Mouse (Mus musculus): Measurements from ENCODE around the gene Lss. TPM values are rescaled to one million over a fixed set of nuclear protein-coding genes. Genes with fewer than 3 reads are reported as not detected.

Lss gene
- polyA plus RNA-seq, 1 experiment from 2014 or later = 8.0 TPM

DNA sequence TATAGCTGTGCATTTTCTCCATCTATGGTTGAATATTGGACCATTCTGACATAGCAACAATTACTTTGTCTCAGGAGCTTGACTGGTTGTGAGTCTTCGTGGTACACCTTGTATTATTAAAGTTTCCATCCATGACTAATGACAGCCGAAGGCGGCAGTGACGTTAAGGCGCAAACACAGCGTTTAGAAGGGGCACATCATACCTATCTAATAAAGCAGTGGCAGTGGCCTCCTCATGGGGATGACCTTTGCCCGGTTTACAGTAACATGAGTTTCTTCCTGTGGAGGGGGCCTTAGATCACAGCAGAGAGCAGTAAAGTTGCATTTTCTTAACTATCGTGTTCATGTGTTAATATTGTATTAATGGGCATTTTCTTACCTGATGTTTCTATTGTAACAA, 16.8 kb downstream of the Lss start:
- Histone ChIP-seq H3K4me1 (ENCODE audit: control insufficient read depth, insufficient read depth, low read length) (no peaks in the 10 kb centered on the region), H3K4me2 (ENCODE audit: low read depth, low read length) (no peak overlapping the region), H3K9ac (ENCODE audit: low read length) (no peak overlapping the region), H3K27me3 (ENCODE audit: control insufficient read depth, insufficient read depth, low read length) (no peaks in the 10 kb centered on the region), H3K36me3 (ENCODE audit: control insufficient read depth, insufficient read depth) (peaks cover 65% of the 10 kb centered on the region), H3K9me3 (replicated peaks; ENCODE audit: control insufficient read depth, low read length) (no peaks in the 10 kb centered on the region), H3K4me3 (ENCODE audit: low read length) (no peak overlapping the region), H3K27ac (ENCODE audit: low read length) (no peak overlapping the region)
- ATAC-seq (replicated peaks; ENCODE audit: extremely low read depth, insufficient read depth, low FRiP score) = no peak
- 91% methylated on average over 8 of the region's 8 CpGs for WGBS

DNA sequence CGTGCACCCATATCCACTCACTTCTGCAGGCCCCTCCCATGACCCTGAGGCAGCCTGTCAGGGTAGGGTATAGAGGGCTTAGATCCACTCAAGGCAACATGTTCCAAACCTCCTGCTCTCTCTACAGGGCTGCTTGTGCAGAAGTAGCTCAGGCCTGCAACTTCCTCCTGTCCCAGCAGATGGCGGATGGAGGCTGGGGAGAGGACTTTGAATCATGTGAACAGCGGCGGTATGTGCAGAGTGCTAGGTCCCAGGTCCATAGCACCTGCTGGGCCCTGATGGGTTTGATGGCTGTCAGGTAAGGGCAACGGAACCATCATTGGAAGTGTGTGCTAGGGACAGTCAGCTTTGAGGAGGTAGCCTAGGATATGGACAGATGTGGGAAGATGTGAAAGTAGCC, 19.1 kb downstream of the Lss start:
- H3K27me3 ChIP-seq (ENCODE audit: control insufficient read depth, insufficient read depth, low read length) = no peaks in the 10 kb centered on the region
- ATAC-seq (replicated peaks; ENCODE audit: extremely low read depth, insufficient read depth, low FRiP score) = no peak
- H3K4me3 ChIP-seq (ENCODE audit: low read length) = no peak overlapping the region
- H3K9me3 ChIP-seq (replicated peaks; ENCODE audit: control insufficient read depth, low read length) = no peaks in the 10 kb centered on the region
- peaks cover 57% of the 10 kb centered on the region for H3K36me3 ChIP-seq (ENCODE audit: control insufficient read depth, insufficient read depth)
- H3K4me2 ChIP-seq (ENCODE audit: low read depth, low read length) = no peak overlapping the region
- no peak overlapping the region for H3K9ac ChIP-seq (ENCODE audit: low read length)
- H3K4me1 ChIP-seq (ENCODE audit: control insufficient read depth, insufficient read depth, low read length) = no peaks in the 10 kb centered on the region
- WGBS = 91% methylated on average over 5 of the region's 5 CpGs
- no peak overlapping the region for H3K27ac ChIP-seq (ENCODE audit: low read length)

DNA sequence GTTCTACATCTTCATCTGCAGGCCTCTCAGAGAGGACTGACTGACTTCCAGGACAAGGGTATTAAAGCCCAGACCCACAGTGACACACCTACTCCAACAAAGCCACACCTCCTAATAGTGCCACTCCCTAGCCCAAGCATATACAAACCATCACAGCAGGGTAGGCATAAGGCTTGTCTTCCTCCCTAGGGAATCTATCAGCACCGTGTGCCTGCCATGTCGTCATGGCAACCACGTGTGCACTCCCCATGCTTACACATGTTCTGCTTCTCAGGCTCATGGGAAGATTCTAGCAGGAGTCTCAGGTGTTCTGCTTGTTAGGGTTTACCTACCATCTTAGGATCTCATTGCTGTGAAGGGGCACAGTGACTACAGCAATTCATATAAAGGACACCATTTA, 20.2 kb downstream of the Lss start:
- 77% methylated on average over 3 of the region's 3 CpGs for WGBS
- ATAC-seq (replicated peaks; ENCODE audit: extremely low read depth, insufficient read depth, low FRiP score) = no peak
- Histone ChIP-seq H3K9ac (ENCODE audit: low read length) (no peak overlapping the region), H3K27ac (ENCODE audit: low read length) (no peak overlapping the region), H3K36me3 (ENCODE audit: control insufficient read depth, insufficient read depth) (peaks cover 48% of the 10 kb centered on the region), H3K9me3 (replicated peaks; ENCODE audit: control insufficient read depth, low read length) (no peaks in the 10 kb centered on the region), H3K4me3 (ENCODE audit: low read length) (no peak overlapping the region), H3K4me2 (ENCODE audit: low read depth, low read length) (no peak overlapping the region), H3K27me3 (ENCODE audit: control insufficient read depth, insufficient read depth, low read length) (no peaks in the 10 kb centered on the region), H3K4me1 (ENCODE audit: control insufficient read depth, insufficient read depth, low read length) (no peaks in the 10 kb centered on the region)

DNA sequence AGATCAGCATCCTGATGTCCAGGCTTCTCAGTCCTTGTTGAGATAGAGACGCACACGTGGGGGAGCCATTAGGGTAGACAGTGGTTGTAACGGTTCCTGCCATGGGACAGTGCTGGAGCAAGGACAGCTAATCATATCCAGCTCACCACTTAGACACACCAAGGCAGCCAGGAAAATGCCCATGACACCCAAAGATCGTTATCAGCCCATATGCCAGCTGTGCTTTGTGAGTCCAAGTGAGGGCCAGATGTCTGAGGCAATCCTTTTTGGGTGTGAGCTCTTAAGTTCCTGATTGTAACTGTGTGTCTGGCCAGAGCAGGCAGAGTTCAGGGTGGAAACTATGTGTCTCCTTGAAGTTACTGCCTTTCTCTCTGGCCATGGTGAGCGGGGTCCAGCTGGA, 22.7 kb downstream of the Lss start:
- no peak overlapping the region for H3K4me3 ChIP-seq (ENCODE audit: low read length)
- no peak overlapping the region for H3K4me2 ChIP-seq (ENCODE audit: low read depth, low read length)
- H3K36me3 ChIP-seq (ENCODE audit: control insufficient read depth, insufficient read depth) = peaks cover 39% of the 10 kb centered on the region
- H3K27ac ChIP-seq (ENCODE audit: low read length) = no peak overlapping the region
- no peaks in the 10 kb centered on the region for H3K4me1 ChIP-seq (ENCODE audit: control insufficient read depth, insufficient read depth, low read length)
- no peaks in the 10 kb centered on the region for H3K27me3 ChIP-seq (ENCODE audit: control insufficient read depth, insufficient read depth, low read length)
- ATAC-seq (replicated peaks; ENCODE audit: extremely low read depth, insufficient read depth, low FRiP score) = no peak
- no peak overlapping the region for H3K9ac ChIP-seq (ENCODE audit: low read length)
- WGBS = 86% methylated on average over 5 of the region's 5 CpGs
- no peaks in the 10 kb centered on the region for H3K9me3 ChIP-seq (replicated peaks; ENCODE audit: control insufficient read depth, low read length)

- no peak within 1 kb of the TSS for H3K4me2 ChIP-seq (ENCODE audit: low read depth, low read length)
- no peaks in the 10 kb centered on the region for H3K9me3 ChIP-seq (replicated peaks; ENCODE audit: control insufficient read depth, low read length)
- no peak within 1 kb of the TSS for H3K27ac ChIP-seq (ENCODE audit: low read length)
- no peak within 1 kb of the TSS for H3K9ac ChIP-seq (ENCODE audit: low read length)
- no peaks in the 10 kb centered on the region for H3K4me1 ChIP-seq (ENCODE audit: control insufficient read depth, insufficient read depth, low read length)
- no peaks in the 10 kb centered on the region for H3K36me3 ChIP-seq (ENCODE audit: control insufficient read depth, insufficient read depth)
- H3K4me3 ChIP-seq (ENCODE audit: low read length) = no peak within 1 kb of the TSS
- 90% methylated on average over 10 of the region's 10 CpGs for WGBS
- H3K27me3 ChIP-seq (ENCODE audit: control insufficient read depth, insufficient read depth, low read length) = no peaks in the 10 kb centered on the region
- ATAC-seq (replicated peaks; ENCODE audit: extremely low read depth, insufficient read depth, low FRiP score) = no peak
Observed at GRCm38 (mm10) chr10:76561972-76562371, 30.6 kb downstream of the Lss start, which contains the start of gene Spatc1l. Gene Spatc1l (plus strand): TSS chr10:76562272.

- Histone ChIP-seq H3K4me2 (ENCODE audit: low read depth, low read length) (no peak overlapping the region), H3K27ac (ENCODE audit: low read length) (no peak overlapping the region), H3K36me3 (ENCODE audit: control insufficient read depth, insufficient read depth) (no peaks in the 10 kb centered on the region), H3K27me3 (ENCODE audit: control insufficient read depth, insufficient read depth, low read length) (no peaks in the 10 kb centered on the region), H3K9ac (ENCODE audit: low read length) (no peak overlapping the region), H3K4me1 (ENCODE audit: control insufficient read depth, insufficient read depth, low read length) (no peaks in the 10 kb centered on the region), H3K4me3 (ENCODE audit: low read length) (no peak overlapping the region), H3K9me3 (replicated peaks; ENCODE audit: control insufficient read depth, low read length) (0 out of 2 replicates have a peak, but pooled peaks cover 2% of the 10 kb centered on the region)
- 91% methylated on average over 22 of the region's 22 CpGs for WGBS
- no peak for ATAC-seq (replicated peaks; ENCODE audit: extremely low read depth, insufficient read depth, low FRiP score)
Observed at GRCm38 (mm10) chr10:76569996-76570685, 38.8 kb downstream of the Lss start.

GRCm38 (mm10) chr10:76571070-76571469, 39.7 kb downstream of the Lss start:
- no peak overlapping the region for H3K9ac ChIP-seq (ENCODE audit: low read length)
- no peak overlapping the region for H3K4me3 ChIP-seq (ENCODE audit: low read length)
- no peak overlapping the region for H3K27ac ChIP-seq (ENCODE audit: low read length)
- H3K9me3 ChIP-seq (replicated peaks; ENCODE audit: control insufficient read depth, low read length) = 0 out of 2 replicates have a peak, but pooled peaks cover 2% of the 10 kb centered on the region
- no peaks in the 10 kb centered on the region for H3K27me3 ChIP-seq (ENCODE audit: control insufficient read depth, insufficient read depth, low read length)
- H3K36me3 ChIP-seq (ENCODE audit: control insufficient read depth, insufficient read depth) = no peaks in the 10 kb centered on the region
- no peaks in the 10 kb centered on the region for H3K4me1 ChIP-seq (ENCODE audit: control insufficient read depth, insufficient read depth, low read length)
- 52% methylated on average over 2 of the region's 2 CpGs for whole genome bisulfite sequencing
- no peak for ATAC-seq (replicated peaks; ENCODE audit: extremely low read depth, insufficient read depth, low FRiP score)
- H3K4me2 ChIP-seq (ENCODE audit: low read depth, low read length) = no peak overlapping the region

GRCm38 (mm10) chr10:76572151-76572550, 40.8 kb downstream of the Lss start:
- Histone ChIP-seq H3K27ac (ENCODE audit: low read length) (no peak overlapping the region), H3K36me3 (ENCODE audit: control insufficient read depth, insufficient read depth) (no peaks in the 10 kb centered on the region), H3K27me3 (ENCODE audit: control insufficient read depth, insufficient read depth, low read length) (no peaks in the 10 kb centered on the region), H3K9me3 (replicated peaks; ENCODE audit: control insufficient read depth, low read length) (0 out of 2 replicates have a peak, but pooled peaks cover 2% of the 10 kb centered on the region), H3K4me1 (ENCODE audit: control insufficient read depth, insufficient read depth, low read length) (no peaks in the 10 kb centered on the region; the same call in 1 of the 2 replicates), H3K4me3 (ENCODE audit: low read length) (no peak overlapping the region), H3K4me2 (ENCODE audit: low read depth, low read length) (no peak overlapping the region), H3K9ac (ENCODE audit: low read length) (no peak overlapping the region)
- ATAC-seq (replicated peaks; ENCODE audit: extremely low read depth, insufficient read depth, low FRiP score) = no peak
- 78% methylated on average over 3 of the region's 3 CpGs for WGBS

DNA sequence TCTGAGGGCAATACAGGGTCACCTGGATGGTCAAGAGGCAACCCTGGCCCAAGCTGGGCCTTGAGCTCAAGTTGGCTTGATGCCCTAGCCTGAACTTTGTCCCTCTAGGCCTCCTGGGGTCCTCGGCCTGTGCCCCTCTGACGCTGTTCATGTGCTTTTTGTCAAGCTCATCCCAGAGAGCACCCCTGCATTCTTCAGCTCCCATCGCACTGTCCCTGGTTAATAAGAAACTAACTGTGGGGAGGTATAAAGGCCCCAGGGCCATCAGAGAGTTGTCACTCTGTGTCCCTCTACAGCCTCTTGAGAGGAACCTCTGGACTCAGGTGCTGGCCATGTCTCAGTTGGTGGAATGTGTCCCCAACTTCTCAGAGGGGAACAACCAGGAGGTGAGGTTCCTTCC, 44.0 kb downstream of the Lss start, which contains the start of gene Ftcd:
Gene Ftcd (plus strand): TSS at position 275 of the 400 bp plus-strand sequence.
- ATAC-seq (replicated peaks; ENCODE audit: extremely low read depth, insufficient read depth, low FRiP score) = no peak
- Histone ChIP-seq H3K9me3 (replicated peaks; ENCODE audit: control insufficient read depth, low read length) (0 out of 2 replicates have a peak, but pooled peaks cover 2% of the 10 kb centered on the region), H3K27me3 (ENCODE audit: control insufficient read depth, insufficient read depth, low read length) (no peaks in the 10 kb centered on the region), H3K36me3 (ENCODE audit: control insufficient read depth, insufficient read depth) (no peaks in the 10 kb centered on the region), H3K4me1 (ENCODE audit: control insufficient read depth, insufficient read depth, low read length) (no peaks in the 10 kb centered on the region; the same call in 1 of the 2 replicates), H3K27ac (ENCODE audit: low read length) (no peak within 1 kb of the TSS), H3K4me2 (ENCODE audit: low read depth, low read length) (no peak within 1 kb of the TSS), H3K9ac (ENCODE audit: low read length) (no peak within 1 kb of the TSS), H3K4me3 (ENCODE audit: low read length) (no peak within 1 kb of the TSS)
- 77% methylated on average over 3 of the region's 3 CpGs for WGBS

Measured in heart, embryonic 16.5 days (tissue).